Mouse (Mus musculus): ENCODE measurements around the gene Gm49358. TPM values are rescaled to one million over a fixed set of nuclear protein-coding genes. Genes with fewer than 3 reads are reported as not detected.

The Gm49358 gene
- total RNA-seq, 1 experiment from 2014 or later, result 2.2 TPM

- ATAC-seq (ENCODE audit: extremely low read depth, insufficient number of reproducible peaks, low FRiP score, poor library complexity, severe bottlenecking), result no peak
Measured at GRCm38 (mm10) chr10:86846926-86847467, 83.2 kb downstream of the Gm49358 start.

GRCm38 (mm10) chr10:86849087-86849486 is 85.3 kb downstream of the Gm49358 start:
- ATAC-seq (ENCODE audit: extremely low read depth, insufficient number of reproducible peaks, low FRiP score, poor library complexity, severe bottlenecking), result no peak

GRCm38 (mm10) chr10:86849508-86849907 is 85.7 kb downstream of the Gm49358 start:
- no peak for ATAC-seq (ENCODE audit: extremely low read depth, insufficient number of reproducible peaks, low FRiP score, poor library complexity, severe bottlenecking)

GRCm38 (mm10) chr10:86852160-86852559 is 88.4 kb downstream of the Gm49358 start:
- ATAC-seq (ENCODE audit: extremely low read depth, insufficient number of reproducible peaks, low FRiP score, poor library complexity, severe bottlenecking), result no peak

GRCm38 (mm10) chr10:86853433-86853832 is 89.7 kb downstream of the Gm49358 start:
- no peak for ATAC-seq (ENCODE audit: extremely low read depth, insufficient number of reproducible peaks, low FRiP score, poor library complexity, severe bottlenecking)

- ATAC-seq (ENCODE audit: extremely low read depth, insufficient number of reproducible peaks, low FRiP score, poor library complexity, severe bottlenecking), result no peak
Measured at GRCm38 (mm10) chr10:86860396-86860795, 96.6 kb downstream of the Gm49358 start.

- no peak for ATAC-seq (ENCODE audit: extremely low read depth, insufficient number of reproducible peaks, low FRiP score, poor library complexity, severe bottlenecking)
Measured at GRCm38 (mm10) chr10:86862496-86862895, 98.7 kb downstream of the Gm49358 start.

GRCm38 (mm10) chr10:86863429-86863828 is 99.7 kb downstream of the Gm49358 start:
- no peak for ATAC-seq (ENCODE audit: extremely low read depth, insufficient number of reproducible peaks, low FRiP score, poor library complexity, severe bottlenecking)

- ATAC-seq (ENCODE audit: extremely low read depth, insufficient number of reproducible peaks, low FRiP score, poor library complexity, severe bottlenecking), result no peak
Measured at GRCm38 (mm10) chr10:86872121-86872520, 108.3 kb downstream of the Gm49358 start.

GRCm38 (mm10) chr10:86872591-86872990 is 108.8 kb downstream of the Gm49358 start:
- no peak for ATAC-seq (ENCODE audit: extremely low read depth, insufficient number of reproducible peaks, low FRiP score, poor library complexity, severe bottlenecking)

GRCm38 (mm10) chr10:86878721-86879120 is 114.9 kb downstream of the Gm49358 start:
- no peak for ATAC-seq (ENCODE audit: extremely low read depth, insufficient number of reproducible peaks, low FRiP score, poor library complexity, severe bottlenecking)

- no peak for ATAC-seq (ENCODE audit: extremely low read depth, insufficient number of reproducible peaks, low FRiP score, poor library complexity, severe bottlenecking)
Measured at GRCm38 (mm10) chr10:86880071-86880806, 116.5 kb downstream of the Gm49358 start.

- no peak for ATAC-seq (ENCODE audit: extremely low read depth, insufficient number of reproducible peaks, low FRiP score, poor library complexity, severe bottlenecking)
Measured at GRCm38 (mm10) chr10:86881448-86881847, 117.7 kb downstream of the Gm49358 start.

Other genes with a start within 250 kb of the Gm49358 start
- 356 and 362 TPM in 2 replicates for gene Hsp90b1, start 58.5 kb upstream of the Gm49358 start, total RNA-seq (2017)
- gene Ttc41, start 58.2 kb upstream of the Gm49358 start, total RNA-seq (2017), result 0.58 and 1.5 TPM in 2 replicates
- gene Nt5dc3, start 15.0 kb downstream of the Gm49358 start, total RNA-seq (2017), result 4.2 and 4.3 TPM in 2 replicates
- not detected in 2 replicates for gene Stab2, start 244.1 kb downstream of the Gm49358 start, total RNA-seq (2017)

Data from neutrophil, adult 5-6 weeks (primary cell).